Mouse (Mus musculus) olfactory bulb, adult 2 months (tissue): ENCODE results near the gene Iqsec3.

Source experiments
- CTCF ChIP-seq: fragments of 200-500 bp; IDR thresholded peaks from 2 replicates; pipeline ENCODE4 v1.5.1; 2012; ENCODE audit warnings: low read depth, mild to moderate bottlenecking, low read length, moderate library complexity; ENCODE audit not compliant: insufficient read depth
- POLR2A ChIP-seq: fragments of 200-500 bp; IDR thresholded peaks from 2 replicates; pipeline ENCODE4 v1.6.1; 2012; ENCODE audit warnings: mild to moderate bottlenecking, low read depth, low read length, moderate library complexity; ENCODE audit not compliant: insufficient read depth

- TF ChIP-seq POLR2A, result no peak
- TF ChIP-seq CTCF, result no peak
Measured at GRCm38 (mm10) chr6:121472273-121472672, 1.2 kb downstream of the Iqsec3 start.
